Mouse (Mus musculus) fibroblast of lung, adult 2 months (primary cell): ENCODE measurements around the gene Stxbp2.

Experiments used
- DNase-seq: peaks from one replicate; pipeline ENCODE4 v3.0.0-alpha.2; 2011; ENCODE audit warnings: low read depth

The Stxbp2 gene

DNA sequence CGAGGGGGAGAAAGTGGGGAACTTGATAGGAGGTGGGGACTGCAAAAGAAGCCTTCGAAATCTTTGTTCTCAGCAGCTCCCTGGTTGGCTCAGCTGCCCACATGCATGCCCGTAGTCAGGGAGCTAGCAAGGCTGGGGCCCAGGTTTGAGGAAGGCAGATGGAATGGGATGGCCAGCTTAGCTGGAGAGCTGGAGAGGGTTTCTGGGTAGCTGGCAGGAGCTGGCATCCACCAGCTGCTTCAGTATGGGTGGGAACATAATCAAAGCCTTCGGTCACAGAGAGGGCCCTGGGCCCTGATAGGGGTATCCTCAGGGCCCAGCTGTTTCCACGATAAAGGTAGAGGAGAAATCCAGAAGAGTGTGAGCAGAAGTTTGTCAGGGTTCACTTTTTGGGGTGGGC, 51.7 kb downstream of the Stxbp2 start:
- no peak for DNase-seq

DNA sequence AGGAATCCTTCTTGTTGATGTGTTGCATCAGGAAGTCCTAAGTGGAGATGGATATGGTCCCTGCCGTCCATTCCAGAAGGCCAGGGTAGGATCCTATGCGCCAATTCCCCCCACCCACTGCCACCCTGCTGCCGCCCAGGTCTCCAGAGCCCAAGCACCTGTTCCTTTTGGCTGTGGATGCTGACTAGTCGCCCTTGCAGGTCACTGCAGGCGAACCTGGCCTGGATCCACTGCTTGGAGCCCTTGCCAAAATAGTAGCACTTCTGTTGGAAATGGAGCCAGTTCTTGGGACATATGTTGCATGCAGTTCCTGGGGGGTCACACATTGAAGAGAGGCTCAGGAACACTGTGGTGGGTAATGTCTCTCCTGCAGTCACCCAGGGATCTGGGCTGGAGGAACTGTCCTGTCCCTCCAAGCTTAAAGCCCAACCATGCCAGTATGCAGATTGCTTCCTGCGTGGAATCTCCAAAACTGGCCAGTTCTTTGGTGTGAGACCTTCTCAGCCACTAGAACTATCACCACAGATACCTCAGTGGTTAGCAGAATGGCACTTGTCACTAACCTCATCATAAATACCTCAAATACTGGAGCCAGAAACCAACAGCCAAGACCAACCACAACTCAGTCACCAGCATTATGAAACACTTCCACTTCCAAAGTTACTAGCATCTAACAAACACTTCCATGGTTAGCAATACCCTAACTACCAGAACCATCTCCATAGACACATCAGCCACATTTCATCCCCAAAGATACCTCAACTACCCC, 52.8 kb downstream of the Stxbp2 start:
- no peak for DNase-seq

- DNase-seq = no peak
Observed at GRCm38 (mm10) chr8:3684530-3684929, 53.8 kb downstream of the Stxbp2 start.

DNA sequence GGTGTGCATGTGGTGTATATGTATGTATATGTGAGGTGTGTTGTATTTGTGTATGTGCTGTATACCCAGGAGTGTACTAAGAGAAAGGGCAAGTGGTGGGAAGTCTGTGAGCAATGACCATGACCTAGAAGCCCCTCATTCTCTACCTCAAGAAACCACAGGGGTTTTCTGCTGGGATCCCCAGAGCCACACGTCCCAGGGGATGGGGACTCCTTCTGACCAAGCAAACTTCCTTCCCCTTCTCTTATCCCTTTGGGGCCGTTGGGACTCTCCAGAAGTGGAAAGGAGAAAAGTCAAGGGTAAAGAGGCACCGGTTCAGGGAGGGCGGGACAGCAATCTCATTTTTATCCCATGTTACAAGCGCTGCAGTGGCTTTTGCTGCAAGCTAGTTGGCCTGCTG, 54.7 kb downstream of the Stxbp2 start:
- DNase-seq = no peak

DNA sequence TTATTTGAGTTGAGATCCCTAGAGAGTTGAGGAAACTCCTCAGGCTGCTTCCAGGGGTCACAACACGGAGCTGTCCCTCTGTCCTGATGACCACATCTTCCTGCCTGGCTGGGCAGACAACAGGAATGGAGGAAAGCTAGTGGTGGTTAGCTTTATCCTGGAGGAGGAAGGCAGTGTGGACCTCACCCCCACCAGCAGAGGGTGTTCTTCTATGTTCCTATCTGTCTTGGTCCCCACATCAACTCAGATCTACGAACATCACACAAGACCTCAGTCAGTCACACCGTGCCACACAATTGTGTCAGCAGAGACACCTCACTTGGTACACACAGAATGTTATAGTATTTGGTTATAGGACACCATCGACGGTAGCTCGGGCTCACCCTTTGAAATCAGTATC, 56.8 kb downstream of the Stxbp2 start:
- DNase-seq = no peak

DNA sequence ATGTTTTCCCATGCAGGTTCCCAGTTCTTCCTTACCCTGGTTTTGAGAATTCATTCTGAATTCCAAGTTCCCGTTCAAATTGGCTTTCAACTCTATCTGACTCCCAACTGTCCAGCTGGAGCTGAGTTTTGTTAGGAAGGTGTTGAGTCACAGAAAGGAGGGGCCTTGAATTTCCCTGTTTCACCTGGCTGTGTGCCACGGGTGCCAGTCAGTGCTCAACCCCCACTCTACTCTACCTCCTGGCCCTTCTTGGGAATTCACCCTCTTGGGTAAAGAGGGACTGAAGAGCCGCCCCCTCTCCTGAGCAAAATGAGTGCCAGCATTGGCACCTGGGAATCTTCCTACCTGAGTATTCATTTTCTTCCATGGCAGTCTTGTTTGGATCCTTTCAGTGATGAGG, 60.0 kb downstream of the Stxbp2 start:
- no peak for DNase-seq
